Mouse (Mus musculus) spleen, postnatal 36 days (tissue): ENCODE measurements around the gene Gstt3.
A peak's percentile ranks its signal among the peaks of the same experiment; 100 is the strongest.
"Not testable (repeated sequence)": the region's sequence is repeated elsewhere in the genome, so short reads cannot be mapped to it uniquely, and the experiment has no call there.

Experiments used
- DNase-seq, 2 experiments: peaks; one replicate each; pipeline ENCODE4 v3.0.0; 2022; ENCODE audit warnings: low spot score in 2 of 2, mixed read lengths in 1 of 2

The Gstt3 gene

DNA sequence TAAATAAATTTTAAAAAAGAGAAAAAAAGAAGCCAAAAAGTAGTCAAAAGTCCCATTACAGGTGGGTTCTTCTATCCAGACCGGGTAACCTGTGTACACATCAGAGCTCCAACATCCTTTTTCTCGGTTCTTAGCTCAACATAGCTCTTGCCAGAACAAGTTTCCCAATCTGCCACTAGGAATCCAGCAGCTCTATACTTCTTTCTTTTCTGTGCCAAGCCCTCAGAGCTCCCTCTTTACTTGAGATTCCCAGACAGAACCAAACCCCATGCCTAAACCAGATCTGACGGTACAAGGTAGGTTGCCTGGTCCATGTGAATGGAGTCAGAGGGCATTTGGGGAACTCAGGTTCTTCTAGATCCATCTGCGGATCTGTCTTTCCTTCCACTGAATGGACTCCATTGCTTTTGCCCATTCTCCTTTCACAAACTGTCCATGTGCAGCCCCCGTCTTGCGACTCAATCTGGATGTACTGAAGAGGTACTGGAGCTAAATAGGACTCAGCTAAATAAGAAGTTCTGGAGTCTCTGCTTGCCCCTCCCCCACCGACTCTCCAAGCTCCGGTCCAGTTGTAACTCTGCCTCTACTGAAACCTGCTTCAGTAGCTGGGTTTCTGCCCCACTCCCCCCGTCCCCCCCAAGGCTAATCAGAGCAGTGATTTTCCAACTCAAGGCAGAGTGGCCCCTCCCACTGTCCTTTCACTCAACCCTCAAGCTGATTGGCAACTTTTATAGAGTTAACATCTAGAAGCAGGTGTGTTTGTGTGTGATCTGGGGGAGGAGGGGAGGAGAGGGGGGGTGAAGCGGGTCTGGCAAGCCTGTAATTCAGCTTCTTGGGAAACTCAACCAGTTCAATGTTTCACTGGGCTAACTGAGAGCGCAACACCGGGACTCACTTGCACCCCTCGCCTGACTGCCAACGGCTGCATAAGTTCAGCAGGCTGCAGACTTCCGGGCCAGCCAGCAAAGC, 1.7 kb downstream of the Gstt3 start:
- DNase-seq = no peak

- no peak for DNase-seq
Measured at GRCm38 (mm10) chr10:75777885-75778284, 3.3 kb downstream of the Gstt3 start.

DNA sequence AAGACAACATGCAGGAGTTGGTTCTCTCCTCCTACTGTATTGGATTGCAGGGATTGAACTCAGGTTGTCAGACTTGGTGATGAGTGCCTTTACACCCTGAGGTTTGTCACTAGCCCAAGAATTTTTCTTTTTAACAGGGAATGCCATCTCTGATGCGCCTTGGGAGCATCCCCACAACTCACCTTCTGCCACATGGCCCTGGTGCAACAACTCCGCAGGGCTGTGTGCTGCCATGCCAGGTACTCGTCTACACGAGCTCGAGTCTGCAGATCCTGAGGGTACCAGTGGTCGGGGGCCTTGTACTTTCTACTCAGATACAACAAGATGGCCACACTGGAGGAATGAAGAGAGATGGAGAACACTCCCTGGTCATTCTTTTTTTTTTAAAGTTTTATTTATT, 4.7 kb downstream of the Gstt3 start:
- no peak for DNase-seq

DNA sequence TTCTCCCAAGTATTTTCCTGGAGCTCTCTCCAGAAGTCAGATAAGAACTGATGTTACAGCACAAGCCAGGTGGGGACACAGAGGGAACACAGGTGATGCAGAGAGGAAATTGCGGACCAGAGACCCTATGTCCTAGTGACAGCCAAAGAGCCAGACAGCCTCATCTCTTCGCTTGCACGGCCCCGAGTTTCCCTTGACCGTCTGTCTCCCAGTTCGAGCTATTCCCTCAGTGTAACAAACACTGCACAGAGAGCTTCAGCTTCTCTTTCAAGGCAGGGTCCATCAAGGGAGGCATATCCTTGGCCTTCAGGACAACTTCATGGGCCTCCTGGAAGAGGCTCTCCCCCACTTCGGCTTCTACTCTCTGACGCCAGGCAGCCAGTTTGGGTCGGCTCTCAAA, 6.6 kb downstream of the Gstt3 start:
- no peak for DNase-seq

DNA sequence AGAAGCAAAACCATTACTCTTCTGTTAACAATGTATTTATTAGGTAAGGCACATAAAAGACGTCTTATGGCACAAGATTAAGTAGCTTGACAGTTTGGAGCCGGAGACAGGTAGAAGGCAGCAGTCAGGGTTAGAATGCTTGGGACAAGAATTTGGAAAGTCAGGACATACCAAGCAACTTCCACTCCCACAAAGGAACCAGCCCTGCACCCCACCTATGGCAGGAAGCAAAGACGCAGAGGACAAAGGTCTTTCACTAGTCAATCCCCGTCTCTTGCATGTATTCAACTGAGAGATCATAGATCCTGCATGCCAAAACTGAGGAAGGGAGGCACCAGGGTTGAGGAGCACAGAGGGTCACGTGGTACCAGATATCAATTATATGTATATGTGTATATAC, 7.1 kb downstream of the Gstt3 start:
- no peak for DNase-seq

DNA sequence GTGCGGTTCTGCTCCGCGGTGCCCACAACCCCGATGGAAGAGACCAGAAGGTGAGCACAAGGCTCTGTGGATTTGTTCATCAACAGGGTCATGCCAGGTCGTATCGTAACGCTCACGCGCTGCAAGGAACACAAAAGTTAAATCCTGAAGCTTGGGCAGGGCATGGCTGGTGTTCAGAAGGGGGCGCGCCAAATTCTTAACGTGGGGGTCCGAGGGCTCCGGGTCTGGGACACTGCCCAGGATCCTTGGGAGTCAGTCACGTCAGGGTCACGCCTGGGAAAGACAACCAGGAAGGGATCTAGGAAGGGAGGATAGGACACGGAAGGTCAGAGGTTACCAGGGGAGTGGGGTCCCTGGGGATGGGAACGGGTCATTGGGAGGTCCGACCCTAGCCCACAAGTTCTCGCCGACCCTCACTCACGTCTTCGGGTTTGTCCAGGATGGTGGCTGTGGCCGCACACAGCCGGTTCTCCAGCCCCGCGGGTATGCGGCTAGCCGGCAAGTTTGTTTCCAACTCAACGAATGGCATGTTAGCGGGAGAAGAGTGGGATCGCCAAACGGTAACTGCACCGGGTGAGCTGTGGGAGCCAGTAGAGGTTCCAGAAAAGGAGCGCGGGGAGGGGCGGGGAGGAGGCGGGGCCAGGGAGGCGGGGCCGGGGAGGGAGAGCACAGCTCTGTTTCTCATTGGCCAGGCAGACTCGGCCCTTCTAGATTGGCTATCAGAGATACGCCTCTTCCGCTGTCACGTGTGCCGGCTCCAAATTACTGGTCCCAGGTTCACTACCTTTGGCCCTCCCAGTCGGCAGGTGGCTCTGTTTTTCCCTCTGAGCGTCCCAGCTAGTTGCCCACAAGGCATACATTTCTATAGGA, 8.2 kb downstream of the Gstt3 start, which contains the start of gene Ddt:
Ddt (minus strand) TSS at position 620 of the 870 bp plus-strand sequence.
- DNase-seq = peak; percentile 88 to 91

- not testable (repeated sequence) for DNase-seq
Measured at GRCm38 (mm10) chr10:75767756-75768155, 13.5 kb downstream of the Gstt3 start.

DNA sequence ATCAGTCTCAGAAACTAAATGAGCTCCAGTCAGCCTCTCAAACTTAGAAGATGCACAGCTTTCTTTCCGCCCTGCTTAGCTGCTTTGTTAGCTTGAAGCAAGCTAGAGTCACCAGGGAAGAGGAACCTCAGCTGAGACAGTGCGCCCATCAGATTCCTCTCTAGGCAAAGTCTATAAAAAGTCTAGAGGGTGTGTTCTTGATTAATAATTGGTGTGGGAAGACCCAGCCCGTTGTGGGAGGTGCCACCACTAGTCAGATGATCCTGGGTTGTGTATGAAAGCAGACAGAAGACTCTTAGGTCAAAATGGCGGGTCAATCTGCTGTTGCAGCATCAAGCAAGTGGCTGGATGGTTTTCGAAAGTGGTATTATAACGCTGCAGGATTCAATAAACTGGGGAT, 14.4 kb downstream of the Gstt3 start:
- no peak for DNase-seq

DNA sequence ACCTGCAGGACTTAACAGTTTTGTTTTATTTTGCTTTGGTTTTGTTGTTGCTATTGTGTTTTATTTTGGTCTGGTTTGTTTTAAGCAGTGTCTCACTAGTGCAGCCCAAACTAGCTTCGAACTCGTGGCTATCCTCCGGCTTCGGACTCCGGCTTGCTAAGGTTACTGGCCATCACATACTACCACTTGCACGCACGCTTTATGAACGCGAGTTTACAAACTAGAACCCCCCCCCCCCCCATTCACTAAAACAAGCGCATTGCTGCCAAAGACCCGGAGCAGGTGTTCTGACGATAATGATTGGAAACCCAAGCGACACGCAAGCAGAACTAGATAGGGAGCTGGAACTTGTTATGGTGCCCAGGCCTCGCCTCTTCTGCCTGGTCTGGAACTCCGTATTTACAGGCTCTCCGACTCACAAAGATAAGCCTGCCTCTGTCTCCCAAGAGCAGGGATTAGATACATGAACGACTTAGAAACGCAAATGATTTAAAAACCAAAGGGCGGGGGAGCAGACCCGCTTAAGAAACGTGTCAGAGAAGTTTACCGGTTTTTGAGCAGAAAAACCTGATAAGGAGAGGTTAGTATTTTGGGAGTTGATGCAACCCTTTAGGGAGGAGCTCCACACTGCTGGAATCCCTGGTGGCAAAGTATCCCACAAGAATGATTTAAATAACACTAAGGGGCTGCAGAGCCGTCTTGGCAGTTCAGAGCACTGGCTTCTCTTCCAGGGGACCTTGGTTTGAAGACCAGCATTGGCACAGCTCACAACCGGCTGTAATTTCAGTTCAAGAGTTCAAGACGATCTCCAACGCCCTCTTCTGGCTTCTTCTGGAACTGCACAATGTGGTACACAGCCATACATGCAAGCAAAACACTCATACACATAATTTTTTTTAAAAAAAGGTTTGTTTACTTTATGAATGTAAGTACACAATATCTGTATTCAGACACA, 16.4 kb downstream of the Gstt3 start:
- DNase-seq = peak; percentile 59 to 74

DNA sequence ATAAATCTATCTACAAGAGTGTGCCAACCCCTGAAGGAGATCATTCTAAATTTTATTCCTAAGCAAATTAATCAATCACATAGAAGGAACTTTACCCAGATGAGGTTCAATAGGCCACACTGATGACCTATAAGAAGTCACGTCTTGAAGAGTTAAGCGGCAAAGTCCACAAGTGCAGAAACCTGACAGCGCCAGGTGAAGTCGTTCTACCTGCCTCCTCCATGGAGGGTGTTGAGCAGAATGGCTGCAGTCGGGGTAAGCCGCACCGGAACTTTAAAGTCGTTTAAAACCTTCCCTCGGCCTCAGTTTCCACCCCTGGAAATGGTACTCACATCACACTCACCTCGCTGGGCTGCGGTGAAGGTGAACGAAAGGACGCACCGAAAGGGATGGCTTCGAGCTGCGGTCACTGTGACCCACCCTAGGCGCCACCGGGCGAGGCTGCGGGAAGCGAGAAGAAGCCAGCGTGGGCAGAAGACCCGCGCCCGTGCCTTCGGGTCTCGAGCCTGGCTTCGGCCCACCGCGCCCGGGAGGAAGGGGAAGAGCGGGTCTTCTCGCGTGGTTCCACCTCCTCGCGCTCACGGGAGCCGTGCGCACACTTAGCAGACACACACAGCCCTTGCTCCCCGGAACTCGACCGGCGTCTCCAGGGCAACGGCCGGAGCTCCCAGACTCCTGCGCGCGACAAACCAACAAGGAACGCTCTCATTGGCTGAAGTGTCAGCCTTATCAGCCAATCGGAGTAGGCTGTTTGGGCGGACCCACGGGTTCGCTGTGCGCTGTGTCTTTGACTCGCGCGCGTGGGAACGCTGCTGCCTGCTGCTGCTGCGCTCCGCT, 17.3 kb downstream of the Gstt3 start, which contains the start of gene Cabin1:
Cabin1 (minus strand) TSS at position 660 of the 837 bp plus-strand sequence.
- peak; percentile 97 to 98 for DNase-seq

DNA sequence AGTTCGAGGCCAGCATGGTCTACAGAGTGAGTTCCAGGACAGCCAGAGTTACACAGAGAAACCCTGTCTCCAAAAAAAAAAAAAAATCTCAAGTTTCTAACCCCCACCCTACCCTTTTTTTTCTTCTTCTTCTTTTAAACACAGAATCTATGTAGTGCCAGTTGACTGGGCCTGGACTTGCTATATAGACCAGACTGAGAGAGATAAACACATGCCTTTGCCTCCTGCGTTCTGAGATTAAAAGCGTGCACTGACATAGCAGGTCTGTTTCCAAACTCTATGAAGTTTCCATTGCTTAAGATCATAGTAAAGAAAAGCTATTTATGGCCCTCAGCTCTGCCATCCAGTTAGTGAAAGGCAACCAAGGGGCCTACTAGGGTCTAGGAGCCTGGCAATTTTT, 18.8 kb downstream of the Gstt3 start:
- DNase-seq = peak in 1 of 2 experiments; percentile 31

DNA sequence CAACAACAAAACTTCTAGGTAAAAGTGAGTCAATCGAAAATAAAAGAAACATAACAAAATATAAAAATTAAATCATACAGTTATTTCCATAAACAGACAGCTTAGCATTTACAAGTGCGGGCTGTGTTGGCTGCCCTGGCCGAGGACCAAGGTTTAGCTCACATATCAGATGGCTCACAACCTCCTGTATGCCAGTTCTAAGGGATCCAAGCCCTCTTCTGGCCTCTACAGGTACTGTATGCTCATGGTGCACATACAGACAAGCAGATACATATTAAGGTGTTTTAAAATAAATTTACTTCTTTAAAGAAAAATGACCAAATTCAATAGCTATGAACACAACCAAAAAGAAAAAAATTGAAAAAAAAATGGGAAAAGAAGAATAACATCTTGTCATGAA, 20.9 kb downstream of the Gstt3 start:
- no peak for DNase-seq

DNA sequence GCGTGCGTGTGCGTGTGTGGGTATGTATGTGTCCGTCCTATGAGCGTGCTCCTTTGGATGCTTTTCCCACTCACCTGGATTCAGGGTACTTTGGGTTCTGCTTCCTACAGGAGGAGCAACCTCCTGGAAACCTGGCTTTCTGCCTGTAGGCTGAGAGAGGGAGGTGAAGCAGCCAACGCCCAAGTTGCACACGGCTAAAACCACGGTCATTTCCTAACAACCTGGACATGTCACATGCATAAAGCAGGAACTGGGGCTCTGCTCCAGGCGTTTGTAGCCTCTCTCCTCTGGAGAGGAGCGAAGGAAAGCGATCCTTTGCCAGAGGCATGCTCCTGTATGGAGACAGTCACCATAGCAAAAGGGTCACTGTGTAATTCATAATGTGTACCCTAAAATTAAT, 24.5 kb downstream of the Gstt3 start:
- DNase-seq = no peak

- peak; percentile 53 to 62 for DNase-seq
Measured at GRCm38 (mm10) chr10:75744017-75744416, 37.2 kb downstream of the Gstt3 start.

GRCm38 (mm10) chr10:75743369-75743768, 37.8 kb downstream of the Gstt3 start:
- DNase-seq = no peak

DNA sequence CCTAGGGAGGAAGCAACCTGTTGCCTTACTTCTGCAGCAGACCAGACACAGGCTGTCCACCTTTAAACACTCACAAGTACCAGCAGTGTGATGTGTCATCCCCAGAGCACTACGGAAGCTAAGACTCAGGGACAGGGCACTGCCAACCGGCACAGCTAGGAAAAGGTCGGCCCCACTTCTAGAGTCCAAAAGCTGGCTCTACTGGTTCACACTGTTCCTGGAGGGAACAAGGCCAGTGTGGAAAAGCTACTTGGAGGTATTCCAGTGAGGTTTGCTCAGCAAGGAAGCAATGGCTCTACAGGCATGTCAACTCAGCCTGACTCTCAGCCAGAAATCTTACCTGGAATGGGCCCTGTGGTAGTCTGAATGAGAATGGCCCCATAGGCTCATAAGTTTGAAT, 40.3 kb downstream of the Gstt3 start:
- DNase-seq = no peak

- no peak for DNase-seq
Measured at GRCm38 (mm10) chr10:75725449-75725848, 55.8 kb downstream of the Gstt3 start.
